Mouse (Mus musculus): Measurements from ENCODE around the gene Lamc2. TPM values are rescaled to one million over a fixed set of nuclear protein-coding genes. Genes with fewer than 3 reads are reported as not detected.
A peak's percentile ranks its signal among the peaks of the same experiment; 100 is the strongest.

Gene Lamc2
- total RNA-seq, 4 experiments from 2014 or later, result 0.37 to 1.4 (median 0.79) TPM

DNA sequence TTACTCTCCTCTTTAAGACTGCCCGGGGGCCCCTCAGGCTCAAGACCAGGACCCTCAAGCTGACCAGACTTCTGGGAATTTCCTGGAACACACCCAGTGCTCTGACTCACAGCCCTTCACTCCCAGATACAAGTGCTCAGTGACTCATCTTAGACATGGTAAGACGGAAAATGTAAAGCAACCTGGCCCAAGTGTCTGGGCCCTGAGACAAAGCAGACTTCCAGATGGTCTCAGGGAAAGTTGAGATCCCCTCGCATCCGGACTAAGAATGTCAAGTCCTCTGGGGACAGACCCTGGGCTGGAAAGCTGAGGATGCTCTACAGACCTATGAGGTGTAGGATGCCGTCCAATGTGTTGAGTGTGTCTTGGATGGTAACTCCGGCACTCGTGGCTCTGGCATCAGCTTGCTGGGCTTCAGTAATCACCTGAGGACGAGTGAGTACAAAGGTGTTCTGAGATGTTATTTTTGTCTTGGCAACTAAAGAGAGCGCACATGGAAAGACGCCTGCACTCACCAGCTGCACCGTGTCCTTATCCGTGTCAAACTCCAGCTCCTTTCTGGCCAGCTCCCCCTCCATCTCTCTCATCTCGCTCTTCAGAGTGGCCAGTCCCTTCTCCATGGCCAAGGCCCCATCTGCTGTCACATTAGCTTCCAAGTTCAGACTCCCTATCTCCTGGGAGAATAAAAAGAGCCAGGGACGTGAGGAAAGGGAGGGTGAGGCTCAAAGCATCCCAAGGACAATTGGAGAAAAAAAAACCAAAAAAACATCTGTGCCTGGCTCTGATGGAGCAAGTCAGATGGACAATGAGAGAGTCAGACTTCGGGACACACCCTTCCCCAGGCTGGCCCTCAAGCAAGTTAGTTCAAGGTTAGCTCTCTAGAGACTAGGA is 59.5 kb downstream of the Lamc2 start:
- no peak for DNase-seq

DNA sequence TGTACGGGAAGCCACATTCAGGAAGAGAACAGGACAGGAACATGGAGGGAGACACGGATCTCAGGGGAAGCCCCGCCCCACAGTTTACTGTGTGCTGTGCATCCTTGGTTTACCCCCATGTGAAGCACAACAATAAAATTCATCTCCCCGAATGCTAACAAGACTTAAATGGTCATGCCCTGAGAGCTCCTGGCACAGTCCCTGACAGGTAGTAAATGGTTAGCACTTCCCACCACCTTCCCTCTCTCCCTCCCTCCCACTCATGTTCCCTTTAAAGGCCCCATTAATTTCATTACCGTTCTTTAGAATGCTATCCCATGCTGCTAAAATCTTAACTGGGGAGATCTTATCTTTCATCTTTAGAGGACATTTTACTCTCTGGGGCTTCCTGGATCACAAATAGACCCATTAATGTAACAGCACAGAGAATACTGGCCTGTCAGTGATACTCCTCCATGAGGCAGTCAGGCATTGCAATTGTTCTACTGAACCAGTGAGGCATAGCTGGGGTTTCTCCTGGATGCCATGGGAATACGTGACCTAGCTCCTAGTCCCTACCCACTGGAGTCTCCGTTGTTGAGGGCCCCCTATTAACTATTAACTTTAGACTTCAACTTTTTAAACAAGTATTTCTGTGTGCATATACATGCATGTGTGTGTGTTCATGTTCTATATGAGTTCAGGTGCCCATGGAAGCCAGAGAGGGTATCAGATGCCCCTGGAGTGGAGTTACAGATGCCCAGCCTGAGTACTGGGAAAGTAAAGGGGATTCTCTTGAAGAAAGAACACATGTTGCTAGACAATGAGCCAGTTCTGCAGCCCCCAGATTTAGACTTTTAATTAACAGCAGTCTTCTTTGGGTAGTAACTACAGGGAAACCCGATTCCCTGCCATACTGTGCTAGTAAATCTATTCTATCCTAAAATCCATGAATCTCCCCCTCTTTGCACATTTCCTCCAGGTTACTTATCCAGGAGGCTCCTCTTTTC is 60.7 kb downstream of the Lamc2 start:
- DNase-seq, result no peak

- no peak for DNase-seq
Measured at GRCm38 (mm10) chr1:153124502-153124901, 61.7 kb downstream of the Lamc2 start.

- DNase-seq, result no peak
Measured at GRCm38 (mm10) chr1:153122764-153123163, 63.5 kb downstream of the Lamc2 start.

- DNase-seq, result no peak
Measured at GRCm38 (mm10) chr1:153121320-153121719, 64.9 kb downstream of the Lamc2 start.

GRCm38 (mm10) chr1:153120544-153120943 is 65.7 kb downstream of the Lamc2 start:
- DNase-seq, result no peak

DNA sequence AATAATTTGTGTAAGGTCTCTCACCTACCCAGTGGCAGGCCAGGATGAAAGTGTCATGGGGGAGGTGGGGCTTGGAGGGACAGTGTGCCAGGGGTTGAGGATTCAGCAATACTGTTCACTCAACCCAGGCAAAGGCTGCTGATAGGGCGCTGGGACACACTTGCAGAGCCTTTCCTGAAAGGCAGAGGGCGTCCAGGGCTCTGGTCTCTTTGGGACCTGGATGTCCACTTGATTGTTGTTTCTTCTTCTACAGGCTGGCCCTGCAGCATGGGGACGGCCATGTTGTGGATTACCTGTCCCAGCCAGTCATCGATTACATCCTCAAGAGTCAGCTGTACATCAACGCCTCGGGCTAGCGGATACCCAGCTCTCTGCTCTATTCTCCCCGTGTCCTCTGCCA is 70.9 kb downstream of the Lamc2 start:
- DNase-seq, result no peak

DNA sequence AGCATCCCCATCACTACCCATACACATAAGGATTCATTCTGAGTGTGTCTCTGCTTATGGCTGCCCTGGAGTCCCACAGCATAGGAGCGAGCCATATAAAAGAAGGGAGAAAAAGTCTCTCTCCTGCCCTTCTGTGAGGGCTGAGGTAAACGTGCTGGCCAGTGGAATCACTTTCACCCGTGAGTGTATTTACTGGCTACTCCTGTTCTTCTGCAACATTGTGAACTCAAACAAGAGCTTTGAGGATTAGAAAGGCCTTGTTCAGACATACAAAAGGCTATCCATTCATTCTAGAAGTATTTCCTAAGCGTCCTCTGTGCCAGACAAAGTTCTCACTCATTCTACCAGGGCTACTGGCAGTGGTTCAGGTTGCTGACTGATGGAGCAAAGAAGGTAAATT is 74.7 kb downstream of the Lamc2 start:
- DNase-seq, result no peak

- no peak for DNase-seq
Measured at GRCm38 (mm10) chr1:153109836-153110235, 76.4 kb downstream of the Lamc2 start.

- DNase-seq, result no peak
Measured at GRCm38 (mm10) chr1:153109346-153109745, 76.9 kb downstream of the Lamc2 start.

DNA sequence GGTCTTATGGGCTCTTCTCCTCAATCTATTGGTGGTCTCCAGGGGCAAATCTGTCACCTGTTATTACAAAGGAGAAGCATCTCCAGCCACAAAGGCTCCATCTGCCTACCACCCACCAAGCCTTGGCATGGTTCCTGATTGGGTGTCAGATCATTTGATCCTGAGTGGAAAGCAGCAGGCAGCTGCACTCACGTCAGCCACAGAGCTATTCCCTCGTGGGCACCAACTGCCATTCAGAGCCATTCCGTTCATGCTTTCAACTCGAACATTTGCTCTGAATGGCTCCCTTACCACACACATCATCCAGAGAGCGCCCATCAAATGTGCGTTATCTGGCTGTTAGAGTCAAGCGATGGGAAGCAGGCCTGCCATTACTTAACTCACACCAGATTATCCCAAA is 78.4 kb downstream of the Lamc2 start:
- no peak for DNase-seq

- DNase-seq, result no peak
Measured at GRCm38 (mm10) chr1:153104804-153105203, 81.4 kb downstream of the Lamc2 start.

DNA sequence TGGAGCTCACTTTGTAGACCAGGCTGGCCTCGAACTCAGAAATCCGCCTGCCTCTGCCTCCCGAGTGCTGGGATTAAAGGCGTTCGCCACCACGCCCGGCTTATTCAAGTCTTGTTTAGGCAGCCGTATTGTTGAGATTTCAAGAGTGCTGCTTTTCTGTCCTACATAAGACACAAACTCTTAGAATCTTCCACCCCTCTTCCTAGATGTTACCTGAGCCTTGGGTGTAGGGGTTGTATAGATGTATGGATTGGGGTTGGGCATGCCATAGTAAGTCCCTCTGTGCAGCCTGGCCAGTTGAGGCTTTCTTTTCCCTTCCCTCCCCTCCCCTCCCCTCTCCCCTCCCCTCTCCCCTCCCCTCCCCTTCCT is 83.1 kb downstream of the Lamc2 start:
- DNase-seq, result no peak

- DNase-seq, result no peak
Measured at GRCm38 (mm10) chr1:153102296-153103185, 83.7 kb downstream of the Lamc2 start.

DNA sequence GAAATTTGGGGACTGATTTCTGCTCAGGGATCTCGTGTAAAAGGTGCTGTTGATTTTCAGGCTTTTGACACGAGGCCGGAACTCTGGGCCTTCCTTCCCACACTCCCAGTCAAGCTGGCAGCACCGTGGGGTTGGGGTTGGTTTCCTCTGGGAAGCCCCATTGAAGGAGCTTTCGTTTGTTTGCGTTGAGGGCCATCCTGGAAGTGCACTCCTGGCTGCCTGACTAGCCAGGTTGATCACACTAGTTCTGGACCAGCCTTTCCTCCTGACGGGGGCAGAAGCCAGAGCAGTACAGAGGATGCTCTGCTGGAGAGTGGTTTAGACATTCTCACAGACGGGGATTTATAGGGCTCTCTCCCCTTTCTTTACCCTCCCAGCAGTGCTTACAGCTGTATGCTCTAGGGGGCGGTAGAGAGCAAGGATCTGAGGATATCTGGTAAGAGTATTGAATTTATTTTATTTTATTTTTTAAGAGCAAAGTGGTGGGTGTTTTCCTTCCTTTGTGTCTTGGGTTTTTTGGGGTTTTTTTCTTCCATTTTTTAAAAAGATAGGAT is 84.8 kb downstream of the Lamc2 start:
- peak; percentile 18 for DNase-seq

DNA sequence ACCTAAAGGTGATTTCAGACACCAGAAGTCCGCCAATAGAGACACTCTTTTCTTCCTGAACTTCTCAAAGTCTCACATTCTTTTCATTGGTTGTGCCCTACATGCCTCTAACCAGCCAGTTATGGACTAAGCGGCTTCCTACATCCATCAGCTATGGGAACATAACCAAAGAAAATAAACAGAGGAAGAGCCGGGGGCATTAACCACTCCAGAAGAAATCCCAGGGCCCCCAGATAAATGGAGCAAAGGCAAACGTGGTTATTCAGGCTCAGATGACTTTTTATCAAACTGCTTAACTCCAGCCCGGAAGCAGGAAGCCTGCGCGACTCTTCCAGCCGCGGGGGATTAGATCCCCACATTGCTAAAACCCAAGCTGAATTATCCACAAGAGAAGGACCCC is 85.3 kb downstream of the Lamc2 start:
- no peak for DNase-seq

GRCm38 (mm10) chr1:153098586-153098985 is 87.7 kb downstream of the Lamc2 start:
- no peak for DNase-seq

DNA sequence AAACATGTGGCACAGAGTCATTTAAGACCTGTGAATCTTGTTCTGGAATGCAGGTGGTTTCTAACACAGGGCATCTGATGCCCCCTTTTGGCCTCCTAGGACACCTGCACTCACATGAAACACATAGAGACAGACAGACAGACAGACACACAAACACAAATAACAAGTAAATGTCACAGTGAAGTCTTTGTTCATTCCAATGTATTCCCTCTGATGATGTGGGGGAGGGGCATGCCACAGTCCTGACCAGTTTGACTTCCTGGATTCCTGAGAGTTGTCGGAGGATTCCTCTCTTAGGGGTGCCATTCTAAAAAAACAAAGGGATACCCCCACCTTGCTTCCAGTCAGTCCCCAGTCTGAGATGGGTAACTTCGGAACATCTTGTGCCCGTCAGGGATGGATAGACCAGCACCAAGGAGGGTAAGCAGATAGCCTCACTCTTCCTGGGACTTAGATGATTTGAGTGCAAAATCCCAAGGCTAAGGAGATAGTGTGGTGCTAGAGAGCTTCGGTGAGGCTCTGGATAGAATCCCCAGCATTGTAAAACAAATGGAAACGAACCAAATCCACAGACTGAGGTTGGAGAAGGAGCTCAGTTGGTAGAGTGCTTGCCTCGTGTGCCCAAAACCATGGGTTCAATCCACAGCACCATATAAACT is 89.1 kb downstream of the Lamc2 start:
- no peak for DNase-seq

DNA sequence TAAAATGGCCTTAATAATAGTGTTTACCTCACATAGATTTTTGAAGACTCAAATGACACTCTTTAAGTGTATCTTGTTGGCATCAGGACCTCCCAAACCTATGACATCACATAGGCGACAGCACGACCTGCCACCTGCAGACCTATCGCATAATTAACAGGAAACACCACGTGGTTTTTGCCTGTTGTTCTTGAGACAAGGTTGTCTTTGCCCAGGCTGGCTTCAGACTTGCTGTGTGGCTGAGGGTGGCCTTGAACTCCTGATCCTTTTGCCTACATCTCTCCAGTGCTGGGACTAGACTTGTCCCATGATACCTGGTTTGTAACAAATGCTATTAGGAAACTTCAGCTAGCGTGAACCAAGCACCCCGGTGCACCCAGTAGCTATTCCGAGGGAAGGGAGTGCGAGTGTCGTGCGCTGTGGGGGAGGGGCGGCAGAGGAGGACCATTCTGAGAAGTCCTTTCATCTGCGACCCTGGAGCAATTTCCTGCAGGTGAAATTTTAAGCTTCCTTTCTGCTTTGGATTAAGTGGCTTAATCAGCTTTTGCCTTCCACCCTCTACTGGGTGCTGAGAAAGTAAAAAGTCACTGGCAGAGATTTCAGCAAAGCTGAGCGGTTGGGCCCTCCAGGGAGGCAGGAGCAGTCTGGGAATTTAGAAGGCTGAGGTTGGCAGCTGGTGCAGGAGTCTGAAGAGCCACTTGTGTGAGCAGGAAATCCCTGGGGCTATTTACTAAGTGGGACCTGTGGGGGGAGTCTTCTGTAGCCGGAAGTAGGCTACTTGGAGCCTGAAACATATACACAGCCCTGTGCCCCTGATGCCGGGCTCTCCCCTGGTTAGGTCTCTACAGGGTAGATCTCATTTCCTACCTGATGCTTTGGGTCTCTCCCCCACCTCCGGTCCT is 90.2 kb downstream of the Lamc2 start:
- DNase-seq, result no peak

DNA sequence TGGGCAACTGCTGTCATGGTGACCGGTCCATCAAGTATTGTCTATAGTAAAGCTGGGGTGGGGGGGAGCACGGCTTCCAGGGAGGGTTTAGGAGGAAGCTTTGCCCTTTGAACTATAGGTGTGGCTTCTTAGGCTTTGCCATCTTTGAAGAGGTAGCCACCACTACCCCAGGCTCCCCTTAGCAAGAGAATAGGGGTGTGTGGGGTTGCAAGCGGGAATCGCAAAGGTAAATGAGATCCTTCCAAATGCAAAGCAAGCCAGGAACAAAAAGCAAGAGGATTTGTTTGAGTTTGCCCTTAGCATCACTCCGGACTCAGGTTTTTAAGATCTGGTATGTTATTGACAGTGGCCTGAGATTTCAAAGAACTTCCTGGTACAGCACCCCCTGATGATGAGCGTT is 90.9 kb downstream of the Lamc2 start:
- no peak for DNase-seq

Measured in adrenal gland, adult 8-10 months (tissue).